Mouse (Mus musculus) cerebellum, adult 9-11 months (tissue): ENCODE results near the gene Slc2a1.
A peak's percentile ranks its signal among the peaks of the same experiment; 100 is the strongest.

Source experiments
- DNase-seq: peaks from one replicate; pipeline ENCODE4 v3.0.0; 2022

Slc2a1 gene

GRCm38 (mm10) chr4:119108495-119109408, at the start of gene Slc2a1:
Gene Slc2a1, plus strand, starts transcription at chr4:119108711.
- peak; percentile 95 for DNase-seq

GRCm38 (mm10) chr4:119066791-119067190, 41.7 kb upstream of the Slc2a1 start:
- no peak for DNase-seq

GRCm38 (mm10) chr4:119067204-119067603, 41.3 kb upstream of the Slc2a1 start:
- DNase-seq = no peak

- DNase-seq = no peak
Measured at GRCm38 (mm10) chr4:119068918-119069317, 39.6 kb upstream of the Slc2a1 start.

GRCm38 (mm10) chr4:119070181-119070580, 38.3 kb upstream of the Slc2a1 start:
- DNase-seq = no peak

- no peak for DNase-seq
Measured at GRCm38 (mm10) chr4:119070959-119071647, 37.4 kb upstream of the Slc2a1 start.

- no peak for DNase-seq
Measured at GRCm38 (mm10) chr4:119071648-119072362, 36.7 kb upstream of the Slc2a1 start.

- DNase-seq = no peak
Measured at GRCm38 (mm10) chr4:119072363-119072940, 36.1 kb upstream of the Slc2a1 start.

- no peak for DNase-seq
Measured at GRCm38 (mm10) chr4:119072941-119073451, 35.5 kb upstream of the Slc2a1 start.

- DNase-seq = no peak
Measured at GRCm38 (mm10) chr4:119073626-119074025, 34.9 kb upstream of the Slc2a1 start.

- DNase-seq = no peak
Measured at GRCm38 (mm10) chr4:119074596-119074995, 33.9 kb upstream of the Slc2a1 start.

- DNase-seq = no peak
Measured at GRCm38 (mm10) chr4:119075273-119075672, 33.2 kb upstream of the Slc2a1 start.

- DNase-seq = no peak
Measured at GRCm38 (mm10) chr4:119076336-119076735, 32.2 kb upstream of the Slc2a1 start.

GRCm38 (mm10) chr4:119077084-119077682, 31.3 kb upstream of the Slc2a1 start:
- DNase-seq = peak; percentile 62

- no peak for DNase-seq
Measured at GRCm38 (mm10) chr4:119079928-119080327, 28.6 kb upstream of the Slc2a1 start.

- DNase-seq = no peak
Measured at GRCm38 (mm10) chr4:119082740-119083231, 25.7 kb upstream of the Slc2a1 start.

GRCm38 (mm10) chr4:119088424-119088823, 20.1 kb upstream of the Slc2a1 start:
- DNase-seq = no peak

GRCm38 (mm10) chr4:119093890-119094289, 14.6 kb upstream of the Slc2a1 start:
- no peak for DNase-seq

- no peak for DNase-seq
Measured at GRCm38 (mm10) chr4:119094987-119095386, 13.5 kb upstream of the Slc2a1 start.

GRCm38 (mm10) chr4:119096401-119096800, 12.1 kb upstream of the Slc2a1 start:
- no peak for DNase-seq

GRCm38 (mm10) chr4:119097421-119097820, 11.1 kb upstream of the Slc2a1 start:
- no peak for DNase-seq
